Mouse (Mus musculus): ENCODE measurements around the gene Rufy1. TPM values are rescaled to one million over a fixed set of nuclear protein-coding genes. Genes with fewer than 3 reads are reported as not detected.

Gene Rufy1
- total RNA-seq, 1 experiment from 2014 or later = 47.8 TPM

- no peak for ATAC-seq (replicated peaks; ENCODE audit: insufficient number of reproducible peaks, low FRiP score, low TSS enrichment, poor library complexity, severe bottlenecking)
Observed at GRCm38 (mm10) chr11:50388217-50388929, 42.6 kb downstream of the Rufy1 start.

- ATAC-seq (replicated peaks; ENCODE audit: insufficient number of reproducible peaks, low FRiP score, low TSS enrichment, poor library complexity, severe bottlenecking) = no peak
Observed at GRCm38 (mm10) chr11:50387697-50388096, 43.2 kb downstream of the Rufy1 start.

GRCm38 (mm10) chr11:50387167-50387679 lies 43.7 kb downstream of the Rufy1 start:
- no peak for ATAC-seq (replicated peaks; ENCODE audit: insufficient number of reproducible peaks, low FRiP score, low TSS enrichment, poor library complexity, severe bottlenecking)

- ATAC-seq (replicated peaks; ENCODE audit: insufficient number of reproducible peaks, low FRiP score, low TSS enrichment, poor library complexity, severe bottlenecking) = no peak
Observed at GRCm38 (mm10) chr11:50381311-50381710, 49.6 kb downstream of the Rufy1 start.

- no peak for ATAC-seq (replicated peaks; ENCODE audit: insufficient number of reproducible peaks, low FRiP score, low TSS enrichment, poor library complexity, severe bottlenecking)
Observed at GRCm38 (mm10) chr11:50379023-50379752, 51.7 kb downstream of the Rufy1 start.

- peak; percentile 28 for ATAC-seq (replicated peaks; ENCODE audit: insufficient number of reproducible peaks, low FRiP score, low TSS enrichment, poor library complexity, severe bottlenecking)
Observed at GRCm38 (mm10) chr11:50377892-50378684, 52.8 kb downstream of the Rufy1 start.

GRCm38 (mm10) chr11:50376911-50377891 lies 53.7 kb downstream of the Rufy1 start, which contains the start of gene Hnrnph1:
Gene Hnrnph1, plus strand, starts transcription at chr11:50376990.
- peak; percentile 88 for ATAC-seq (replicated peaks; ENCODE audit: insufficient number of reproducible peaks, low FRiP score, low TSS enrichment, poor library complexity, severe bottlenecking)

GRCm38 (mm10) chr11:50376156-50376790 lies 54.7 kb downstream of the Rufy1 start:
- ATAC-seq (replicated peaks; ENCODE audit: insufficient number of reproducible peaks, low FRiP score, low TSS enrichment, poor library complexity, severe bottlenecking) = no peak

GRCm38 (mm10) chr11:50375421-50375820 lies 55.5 kb downstream of the Rufy1 start:
- ATAC-seq (replicated peaks; ENCODE audit: insufficient number of reproducible peaks, low FRiP score, low TSS enrichment, poor library complexity, severe bottlenecking) = no peak

GRCm38 (mm10) chr11:50374286-50375015 lies 56.5 kb downstream of the Rufy1 start:
- ATAC-seq (replicated peaks; ENCODE audit: insufficient number of reproducible peaks, low FRiP score, low TSS enrichment, poor library complexity, severe bottlenecking) = no peak

- no peak for ATAC-seq (replicated peaks; ENCODE audit: insufficient number of reproducible peaks, low FRiP score, low TSS enrichment, poor library complexity, severe bottlenecking)
Observed at GRCm38 (mm10) chr11:50373621-50374020, 57.3 kb downstream of the Rufy1 start.

- ATAC-seq (replicated peaks; ENCODE audit: insufficient number of reproducible peaks, low FRiP score, low TSS enrichment, poor library complexity, severe bottlenecking) = no peak
Observed at GRCm38 (mm10) chr11:50373086-50373485, 57.8 kb downstream of the Rufy1 start.

- ATAC-seq (replicated peaks; ENCODE audit: insufficient number of reproducible peaks, low FRiP score, low TSS enrichment, poor library complexity, severe bottlenecking) = no peak
Observed at GRCm38 (mm10) chr11:50371911-50372310, 59.0 kb downstream of the Rufy1 start.

GRCm38 (mm10) chr11:50371399-50371841 lies 59.5 kb downstream of the Rufy1 start:
- peak; percentile 47; the same call in 1 of the 2 replicates for ATAC-seq (replicated peaks; ENCODE audit: insufficient number of reproducible peaks, low FRiP score, low TSS enrichment, poor library complexity, severe bottlenecking)

- no peak for ATAC-seq (replicated peaks; ENCODE audit: insufficient number of reproducible peaks, low FRiP score, low TSS enrichment, poor library complexity, severe bottlenecking)
Observed at GRCm38 (mm10) chr11:50370969-50371368, 60.0 kb downstream of the Rufy1 start.

- peak; percentile 87 for ATAC-seq (replicated peaks; ENCODE audit: insufficient number of reproducible peaks, low FRiP score, low TSS enrichment, poor library complexity, severe bottlenecking)
Observed at GRCm38 (mm10) chr11:50369360-50369911, 61.5 kb downstream of the Rufy1 start.

GRCm38 (mm10) chr11:50367531-50367930 lies 63.4 kb downstream of the Rufy1 start:
- ATAC-seq (replicated peaks; ENCODE audit: insufficient number of reproducible peaks, low FRiP score, low TSS enrichment, poor library complexity, severe bottlenecking) = no peak

All from monocyte, adult 5-6 weeks (primary cell).